Mouse (Mus musculus) G1E (cell line): Measurements from ENCODE around the gene Sept8.

ENCODE experiments used
- CTCF ChIP-seq: IDR thresholded peaks from 2 replicates; pipeline ENCODE4 v1.5.1; 2012; ENCODE audit warnings: low read depth, low read length, inconsistent platforms, mixed read lengths
- GATA1 ChIP-seq: IDR thresholded peaks from 2 replicates; pipeline ENCODE4 v1.6.1; 2012; ENCODE audit warnings: borderline replicate concordance, low read length, inconsistent platforms, mixed read lengths
- GATA2 ChIP-seq: IDR thresholded peaks from 2 replicates; pipeline ENCODE4 v1.6.1; 2012; ENCODE audit warnings: low read depth, low read length, inconsistent platforms, borderline replicate concordance
- POLR2AphosphoS5 ChIP-seq: IDR thresholded peaks from 2 replicates; pipeline ENCODE4 v1.6.1; 2012; ENCODE audit warnings: low read depth, low read length, inconsistent platforms; ENCODE audit not compliant: insufficient replicate concordance
- TAL1 ChIP-seq: conservative IDR thresholded peaks from 2 replicates; pipeline ENCODE4 v1.6.1; 2012; ENCODE audit warnings: low read depth, low read length, inconsistent platforms, mixed read lengths

DNA sequence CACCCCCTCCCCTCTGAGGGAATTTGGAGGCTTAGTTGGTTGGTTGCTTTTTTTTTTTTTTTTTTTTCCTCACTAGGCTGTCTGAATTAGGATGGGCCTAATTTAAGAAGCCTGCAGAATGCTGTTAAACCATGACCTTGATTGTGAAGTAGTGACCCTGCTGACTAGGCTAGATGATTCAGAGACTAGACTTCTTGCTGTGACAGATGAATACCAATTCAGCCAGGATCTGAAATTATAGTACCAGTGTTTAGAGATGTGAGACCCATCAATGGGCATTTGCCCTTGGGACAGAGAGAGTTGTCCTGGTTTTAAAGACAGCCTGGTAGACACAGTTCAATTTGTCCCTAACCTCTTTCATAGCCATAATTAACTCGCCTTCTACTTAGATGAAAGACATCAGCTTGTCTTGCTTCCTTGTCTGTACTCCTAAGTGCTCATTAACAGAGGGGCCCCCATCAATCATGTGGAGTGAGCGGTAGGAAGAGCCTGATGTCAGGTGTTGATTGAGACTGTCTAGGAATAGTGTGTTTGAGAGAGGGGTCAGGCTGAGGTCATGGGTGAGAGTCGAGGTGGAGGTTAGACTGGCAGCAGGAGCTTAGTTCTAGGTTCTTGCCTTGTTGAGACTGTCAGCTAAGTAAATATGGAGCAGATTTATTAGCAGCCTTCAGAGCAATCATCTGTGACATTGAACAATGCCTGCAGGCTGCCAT is 25.7 kb upstream of the Sept8 start:
- TF ChIP-seq TAL1 (no peak), CTCF (no peak), POLR2AphosphoS5 (no peak), GATA1 (no peak), GATA2 (no peak)
